Mouse (Mus musculus) hindbrain, embryonic 10.5 days (tissue): Measurements from ENCODE around the gene Nup62. TPM values are rescaled to one million over a fixed set of nuclear protein-coding genes. Genes with fewer than 3 reads are reported as not detected.
A peak's percentile ranks its signal among the peaks of the same experiment; 100 is the strongest.

Experiments
- DNase-seq: peaks from one replicate; pipeline ENCODE4 v3.0.0-alpha.2; 2017; ENCODE audit warnings: low spot score
- H3K27ac ChIP-seq: fragments of 300-500 bp; sonication (generic); 2 replicates; pipeline ENCODE4 v1.5.1; 2016; ENCODE audit warnings: mild to moderate bottlenecking, moderate library complexity
- H3K27me3 ChIP-seq: fragments of 300-500 bp; sonication (generic); 2 replicates; pipeline ENCODE4 v1.6.1; 2016; ENCODE audit warnings: mild to moderate bottlenecking; ENCODE audit not compliant: poor library complexity, insufficient read depth, severe bottlenecking
- H3K36me3 ChIP-seq: fragments of 300-500 bp; sonication (generic); 2 replicates; pipeline ENCODE4 v1.6.1; 2016; ENCODE audit warnings: mild to moderate bottlenecking, moderate library complexity
- H3K4me1 ChIP-seq: fragments of 300-500 bp; sonication (generic); replicated peaks from 2 replicates; pipeline ENCODE4 v1.6.1; 2016; ENCODE audit warnings: mild to moderate bottlenecking
- H3K4me3 ChIP-seq: fragments of 300-500 bp; sonication (generic); 2 replicates; pipeline ENCODE4 v1.5.1; 2016; ENCODE audit warnings: mild to moderate bottlenecking, moderate library complexity
- H3K9me3 ChIP-seq: fragments of 300-500 bp; sonication (generic); 2 replicates; pipeline ENCODE4 v1.6.1; 2016; ENCODE audit warnings: mild to moderate bottlenecking, moderate library complexity
- WGBS: fragments of 180-500 bp; shearing (Covaris S2); methylation state at CpG from one replicate; pipeline ENCODE4 v1.1.7; 2016; 5-methylcytosine and 5-hydroxymethylcytosine counted together
- polyA plus RNA-seq: library from polyadenylated mRNA; unstranded; fragments of >200 nt; fragmentation: Nextera tagmentation; extraction: Ambion mirVana; gene quantifications from 2 replicates; pipeline ENCODE4 v1.2.1, GENCODE M21; 2016

Gene Nup62
- polyA plus RNA-seq, 1 experiment from 2014 or later, result 135 TPM

GRCm38 (mm10) chr7:44810819-44811557, 4.9 kb upstream of the Nup62 start:
- Histone ChIP-seq H3K4me1 (peaks cover 23% of the 10 kb centered on the region), H3K36me3 (peaks cover 34% of the 10 kb centered on the region), H3K9me3 (no peaks in the 10 kb centered on the region), H3K4me3 (no peak overlapping the region), H3K27me3 (no peaks in the 10 kb centered on the region), H3K27ac (no peak overlapping the region)
- no peak for DNase-seq
- 89% methylated on average over 7 of the region's 7 CpGs for WGBS

DNA sequence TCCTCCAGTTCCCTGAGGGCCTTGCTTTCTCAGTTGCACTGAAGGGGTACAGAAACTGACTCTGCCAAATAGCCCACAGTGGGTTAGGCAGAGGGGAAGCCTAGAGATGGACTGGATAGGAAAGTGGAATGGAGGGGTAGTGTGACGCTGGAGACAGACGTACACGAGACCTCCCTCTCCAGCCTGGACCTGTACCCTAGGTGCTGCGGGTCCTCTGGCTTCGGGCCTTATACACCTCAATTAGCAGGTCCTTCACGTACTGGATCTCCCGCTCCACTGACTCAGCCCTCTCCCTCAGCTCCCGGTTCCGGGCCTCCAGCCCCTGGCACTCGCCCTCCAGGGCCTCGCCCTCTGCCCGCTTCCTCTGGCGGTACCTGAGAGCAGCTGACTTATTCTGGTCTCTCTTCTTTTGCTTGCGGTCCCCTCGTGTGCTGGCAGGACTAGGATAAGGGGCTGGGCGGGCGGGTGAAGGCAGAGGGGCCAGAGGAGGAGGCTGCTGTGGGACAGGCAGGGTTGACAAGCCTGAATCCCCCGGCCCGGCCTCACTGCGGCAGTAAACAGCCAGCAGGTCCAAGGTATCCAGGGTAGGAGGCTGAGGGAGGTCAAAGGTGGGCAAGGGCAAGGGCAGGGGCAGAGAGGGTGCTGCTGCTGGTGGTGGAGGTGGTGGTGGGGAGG, 3.1 kb upstream of the Nup62 start:
- H3K9me3 ChIP-seq, result no peaks in the 10 kb centered on the region
- no peak for DNase-seq
- no peak overlapping the region for H3K4me3 ChIP-seq
- H3K36me3 ChIP-seq, result peaks cover 34% of the 10 kb centered on the region
- peaks cover 34% of the 10 kb centered on the region for H3K4me1 ChIP-seq
- WGBS, result 90% methylated on average over 20 of the region's 20 CpGs
- no peak overlapping the region for H3K27ac ChIP-seq
- H3K27me3 ChIP-seq, result no peaks in the 10 kb centered on the region

DNA sequence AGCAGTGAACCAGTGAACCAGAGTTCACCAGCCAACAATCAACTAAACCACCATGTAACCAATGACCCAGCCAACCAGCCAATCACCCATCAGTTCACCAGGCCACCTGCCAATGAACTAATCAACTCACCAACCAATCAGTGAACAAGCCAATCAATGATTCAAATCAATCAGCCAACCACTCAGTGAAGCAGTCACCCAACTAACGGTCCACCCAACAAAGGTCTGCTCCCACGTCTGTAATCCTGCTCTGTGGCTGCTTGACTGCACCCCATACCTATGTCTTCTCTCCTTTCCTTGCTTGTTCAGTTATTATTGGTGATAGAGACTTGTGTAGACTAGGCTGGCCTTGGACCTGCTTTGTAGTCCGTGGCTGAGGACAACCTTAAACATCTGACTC, 1.9 kb upstream of the Nup62 start:
- Histone ChIP-seq H3K4me1 (peaks cover 46% of the 10 kb centered on the region), H3K9me3 (no peaks in the 10 kb centered on the region), H3K36me3 (peaks cover 43% of the 10 kb centered on the region), H3K27ac (no peak overlapping the region), H3K27me3 (no peaks in the 10 kb centered on the region), H3K4me3 (no peak overlapping the region)
- no peak for DNase-seq
- WGBS, result 93% methylated on average over 3 of the region's 3 CpGs

DNA sequence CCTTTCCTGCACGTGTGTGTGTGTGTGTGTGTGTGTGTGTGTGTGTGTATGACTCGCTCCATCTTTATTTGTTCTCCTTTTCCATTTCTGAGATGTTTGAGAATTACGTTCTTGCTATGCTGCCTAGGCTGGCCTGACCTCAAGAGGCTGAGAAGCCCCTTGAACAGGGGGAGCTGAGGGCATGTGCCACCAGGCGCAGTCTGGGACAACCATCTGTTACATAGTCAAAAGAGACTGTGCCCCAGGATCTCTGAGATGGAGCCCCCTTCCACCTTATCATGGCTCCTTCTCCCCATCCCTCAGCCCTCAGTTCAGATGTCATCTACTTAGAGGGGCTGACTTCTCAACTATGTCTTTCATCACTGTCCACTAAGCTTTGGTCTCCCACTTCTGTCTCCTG, 1.5 kb upstream of the Nup62 start:
- 96% methylated on average over 4 of the region's 4 CpGs for WGBS
- no peak for DNase-seq
- Histone ChIP-seq H3K4me1 (peaks cover 51% of the 10 kb centered on the region), H3K27me3 (no peaks in the 10 kb centered on the region), H3K36me3 (peaks cover 46% of the 10 kb centered on the region), H3K9me3 (no peaks in the 10 kb centered on the region), H3K4me3 (peak overlapping the region; percentile 90), H3K27ac (peak overlapping the region; percentile 99; the same call in 1 of the 2 replicates)

GRCm38 (mm10) chr7:44814952-44815553, 835 bp upstream of the Nup62 start:
- Histone ChIP-seq H3K27me3 (no peaks in the 10 kb centered on the region), H3K4me1 (peaks cover 57% of the 10 kb centered on the region), H3K27ac (peak overlapping the region; percentile 99), H3K9me3 (no peaks in the 10 kb centered on the region), H3K36me3 (peaks cover 53% of the 10 kb centered on the region), H3K4me3 (peak overlapping the region; percentile 90)
- DNase-seq, result no peak
- 26% methylated on average over 14 of the region's 14 CpGs for WGBS

DNA sequence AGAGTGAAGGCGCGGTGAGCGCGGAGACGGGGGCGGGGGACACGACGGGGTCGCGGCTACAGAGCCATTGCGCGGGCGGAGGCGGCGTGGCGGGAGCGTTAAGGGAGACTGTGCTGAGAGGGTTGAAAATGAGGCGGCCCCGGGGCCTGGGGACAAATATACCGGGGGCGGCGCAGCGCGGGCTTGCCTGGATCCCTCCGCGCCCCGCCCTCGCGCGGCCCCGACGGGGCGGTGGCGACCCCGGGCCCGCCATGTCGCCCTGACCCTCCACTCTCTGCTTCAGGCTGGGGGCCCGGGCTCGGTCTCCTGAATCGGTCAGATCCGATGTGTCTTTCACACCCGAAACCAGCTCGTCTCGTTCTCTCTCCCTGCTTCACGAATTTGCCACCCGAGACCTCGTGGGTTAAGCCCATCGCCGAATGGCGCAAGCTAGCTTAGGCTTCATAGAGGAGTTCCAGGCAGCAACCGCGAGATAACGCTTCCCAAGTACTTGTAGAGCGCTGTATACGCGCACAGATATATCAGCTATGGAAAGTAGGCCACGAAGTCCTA, 658 bp downstream of the Nup62 start, which contains the start of gene Atf5:
Gene Atf5, minus strand, starts transcription at position 189 of the 552 bp plus-strand sequence.
- peak within 1 kb of the TSS; percentile 90 for H3K4me3 ChIP-seq
- under 1% methylated on average over 55 of the region's 57 CpGs for WGBS
- peak within 1 kb of the TSS; percentile 99 for H3K27ac ChIP-seq
- H3K36me3 ChIP-seq, result peaks cover 57% of the 10 kb centered on the region
- peaks cover 69% of the 10 kb centered on the region for H3K4me1 ChIP-seq
- no peaks in the 10 kb centered on the region for H3K9me3 ChIP-seq
- DNase-seq, result no peak
- H3K27me3 ChIP-seq, result no peaks in the 10 kb centered on the region

DNA sequence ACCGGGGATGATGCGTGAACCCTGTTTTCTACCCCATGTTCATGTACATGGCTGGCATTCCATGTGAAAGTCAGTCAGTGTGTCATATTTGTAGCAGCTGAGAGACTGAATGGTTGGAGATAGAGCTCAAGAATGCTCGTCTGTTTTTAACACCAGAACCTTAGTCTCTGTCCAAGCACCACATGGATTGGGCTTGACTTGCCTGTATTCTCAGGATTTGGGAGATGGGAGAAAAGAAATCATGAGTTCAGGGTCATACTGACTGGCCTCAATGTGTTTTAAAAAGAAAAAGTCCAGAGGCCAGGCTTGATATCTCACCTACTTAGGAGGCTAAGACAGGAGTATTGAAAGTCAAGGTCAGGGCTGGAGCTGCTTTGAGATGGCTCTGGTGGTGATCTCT, 1.6 kb downstream of the Nup62 start:
- Histone ChIP-seq H3K9me3 (no peaks in the 10 kb centered on the region), H3K4me1 (peaks cover 67% of the 10 kb centered on the region), H3K36me3 (peaks cover 55% of the 10 kb centered on the region), H3K27ac (peak overlapping the region; percentile 99), H3K27me3 (no peaks in the 10 kb centered on the region), H3K4me3 (peak overlapping the region; percentile 90)
- no peak for DNase-seq
- 36% methylated on average over 3 of the region's 3 CpGs for WGBS

DNA sequence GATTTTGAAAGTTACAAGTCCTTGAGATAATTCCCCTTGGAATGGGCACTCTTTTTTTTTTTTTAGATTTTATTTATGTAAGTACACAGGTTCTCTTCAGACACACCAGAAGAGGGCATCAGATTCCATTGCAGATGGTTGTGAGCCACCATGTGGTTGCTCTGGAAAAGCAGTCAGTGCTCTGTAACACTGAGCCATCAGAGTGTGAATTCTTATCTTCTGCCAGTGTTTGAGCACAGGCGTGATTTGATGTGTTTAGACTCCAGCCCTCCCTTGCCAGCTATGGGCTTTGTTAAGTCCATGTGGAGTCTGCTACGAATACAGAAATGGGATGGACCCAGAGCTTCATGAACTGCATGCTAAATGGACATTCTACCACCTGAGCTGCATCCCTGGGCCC, 2.3 kb downstream of the Nup62 start:
- H3K9me3 ChIP-seq, result no peaks in the 10 kb centered on the region
- H3K4me3 ChIP-seq, result peak overlapping the region; percentile 90
- no peaks in the 10 kb centered on the region for H3K27me3 ChIP-seq
- peaks cover 50% of the 10 kb centered on the region for H3K36me3 ChIP-seq
- 54% methylated on average over 2 of the region's 2 CpGs for WGBS
- DNase-seq, result no peak
- H3K4me1 ChIP-seq, result peaks cover 71% of the 10 kb centered on the region
- H3K27ac ChIP-seq, result peak overlapping the region; percentile 99

DNA sequence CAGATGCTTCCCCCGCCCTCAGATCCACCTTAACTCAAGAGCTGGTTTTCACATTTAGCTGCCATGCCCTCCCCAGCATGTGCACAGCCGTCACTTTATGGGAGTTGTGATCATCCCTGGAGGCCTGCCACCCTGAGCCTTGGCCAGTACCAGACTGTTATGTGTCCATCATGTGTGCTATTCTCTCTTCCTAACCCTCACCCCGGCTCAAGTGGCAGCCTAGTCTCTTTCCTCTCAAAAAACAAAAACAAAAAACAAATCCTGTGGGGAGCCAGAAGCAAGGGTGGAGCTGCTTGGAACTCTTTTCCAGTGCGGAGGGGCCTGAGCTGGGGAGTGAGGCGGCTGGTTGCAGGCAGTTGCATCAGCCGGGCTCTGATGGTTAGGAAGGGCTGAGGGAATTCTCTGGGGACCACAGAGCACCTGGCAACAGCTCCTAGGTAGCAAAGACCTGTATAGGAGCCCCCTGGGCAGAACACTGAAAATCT, 2.9 kb downstream of the Nup62 start:
- Histone ChIP-seq H3K27me3 (no peaks in the 10 kb centered on the region), H3K36me3 (peaks cover 51% of the 10 kb centered on the region), H3K9me3 (no peaks in the 10 kb centered on the region), H3K27ac (peak overlapping the region; percentile 72), H3K4me3 (peak overlapping the region; percentile 90), H3K4me1 (peaks cover 77% of the 10 kb centered on the region)
- no peak for DNase-seq
- WGBS, result 53% methylated on average over 6 of the region's 6 CpGs

- WGBS, result 93% methylated on average over 2 of the region's 2 CpGs
- no peaks in the 10 kb centered on the region for H3K9me3 ChIP-seq
- H3K27ac ChIP-seq, result peak overlapping the region; percentile 72
- no peaks in the 10 kb centered on the region for H3K27me3 ChIP-seq
- H3K36me3 ChIP-seq, result peaks cover 46% of the 10 kb centered on the region
- DNase-seq, result no peak
- peak overlapping the region; percentile 90 for H3K4me3 ChIP-seq
- peaks cover 79% of the 10 kb centered on the region for H3K4me1 ChIP-seq
Measured at GRCm38 (mm10) chr7:44819391-44819790, 3.5 kb downstream of the Nup62 start.

GRCm38 (mm10) chr7:44819863-44820262, 4.0 kb downstream of the Nup62 start:
- 73% methylated on average over 5 of the region's 5 CpGs for WGBS
- H3K4me3 ChIP-seq, result peak overlapping the region; percentile 90

GRCm38 (mm10) chr7:44820525-44820924, 4.6 kb downstream of the Nup62 start:
- Histone ChIP-seq H3K4me3 (no peak overlapping the region), H3K27me3 (no peaks in the 10 kb centered on the region), H3K27ac (no peak overlapping the region)

More at GRCm38 (mm10) chr7:44819863-44820262, 4.0 kb downstream of the Nup62 start:
- Histone ChIP-seq H3K9me3 (no peaks in the 10 kb centered on the region), H3K27me3 (no peaks in the 10 kb centered on the region), H3K4me1 (peaks cover 78% of the 10 kb centered on the region), H3K36me3 (peaks cover 45% of the 10 kb centered on the region), H3K27ac (no peak overlapping the region)
- DNase-seq, result no peak

More at GRCm38 (mm10) chr7:44820525-44820924, 4.6 kb downstream of the Nup62 start:
- Histone ChIP-seq H3K9me3 (no peaks in the 10 kb centered on the region), H3K4me1 (peaks cover 71% of the 10 kb centered on the region), H3K36me3 (peaks cover 49% of the 10 kb centered on the region)
- DNase-seq, result no peak
- WGBS, result 86% methylated on average over 3 of the region's 3 CpGs
